Mouse (Mus musculus): ENCODE results near the gene Sp6. TPM values are rescaled to one million over a fixed set of nuclear protein-coding genes. Genes with fewer than 3 reads are reported as not detected.

The Sp6 gene
- 0.26 and 0.46 TPM in 2 replicates for polyA plus RNA-seq (2016; fragmentation: Nextera tagmentation; extraction: Ambion mirVana)

GRCm38 (mm10) chr11:97013121-97013670, at the start of gene Sp6:
Sp6 (plus strand) TSS chr11:97013394.
- Histone ChIP-seq H3K9ac (no peak within 1 kb of the TSS), H3K4me3 (no peak within 1 kb of the TSS), H3K9me3 (replicated peaks) (no peaks in the 10 kb centered on the region), H3K27ac (no peak within 1 kb of the TSS), H3K36me3 (no peaks in the 10 kb centered on the region), H3K4me1 (peaks cover 4% of the 10 kb centered on the region; the same call in 1 of the 2 replicates), H3K4me2 (replicated peaks) (no peak within 1 kb of the TSS), H3K27me3 (peaks cover 79% of the 10 kb centered on the region)
- ATAC-seq (ENCODE audit: low FRiP score), result no peak
- WGBS, result 26% methylated on average over 7 of the region's 8 CpGs

GRCm38 (mm10) chr11:96963580-96963979, 49.6 kb upstream of the Sp6 start:
- Histone ChIP-seq H3K9ac (no peak overlapping the region), H3K36me3 (peaks cover 39% of the 10 kb centered on the region)
- ATAC-seq (ENCODE audit: low FRiP score), result peak; percentile 54; the same call in 1 of the 2 replicates

GRCm38 (mm10) chr11:96966172-96966571, 47.0 kb upstream of the Sp6 start:
- H3K4me2 ChIP-seq (replicated peaks), result no peak overlapping the region
- H3K9me3 ChIP-seq (replicated peaks), result no peaks in the 10 kb centered on the region
- no peak for ATAC-seq (ENCODE audit: low FRiP score)
- no peak overlapping the region for H3K27ac ChIP-seq
- no peaks in the 10 kb centered on the region for H3K27me3 ChIP-seq
- WGBS, result 88% methylated on average over 3 of the region's 3 CpGs
- H3K9ac ChIP-seq, result no peak overlapping the region
- no peak overlapping the region for H3K4me3 ChIP-seq
- peaks cover 20% of the 10 kb centered on the region for H3K36me3 ChIP-seq
- peaks cover 15% of the 10 kb centered on the region; the same call in 1 of the 2 replicates for H3K4me1 ChIP-seq

More at GRCm38 (mm10) chr11:96963580-96963979, 49.6 kb upstream of the Sp6 start:
- Histone ChIP-seq H3K27ac (no peak overlapping the region), H3K9me3 (replicated peaks) (no peaks in the 10 kb centered on the region), H3K4me3 (no peak overlapping the region), H3K4me2 (replicated peaks) (no peak overlapping the region), H3K4me1 (0 out of 2 replicates have a peak, but pooled peaks cover 3% of the 10 kb centered on the region), H3K27me3 (no peaks in the 10 kb centered on the region)
- 22% methylated on average over 8 of the region's 8 CpGs for WGBS

GRCm38 (mm10) chr11:96966914-96967543, 46.2 kb upstream of the Sp6 start:
- peaks cover 15% of the 10 kb centered on the region; the same call in 1 of the 2 replicates for H3K4me1 ChIP-seq
- ATAC-seq (ENCODE audit: low FRiP score), result no peak
- no peak overlapping the region for H3K4me2 ChIP-seq (replicated peaks)
- H3K4me3 ChIP-seq, result no peak overlapping the region
- H3K27me3 ChIP-seq, result no peaks in the 10 kb centered on the region
- no peaks in the 10 kb centered on the region for H3K9me3 ChIP-seq (replicated peaks)
- H3K27ac ChIP-seq, result no peak overlapping the region
- WGBS, result 89% methylated on average over 13 of the region's 13 CpGs
- no peak overlapping the region for H3K9ac ChIP-seq
- H3K36me3 ChIP-seq, result peaks cover 11% of the 10 kb centered on the region

GRCm38 (mm10) chr11:96967544-96968269, 45.5 kb upstream of the Sp6 start:
- Histone ChIP-seq H3K4me2 (replicated peaks) (no peak overlapping the region), H3K4me1 (peaks cover 18% of the 10 kb centered on the region; the same call in 1 of the 2 replicates), H3K27ac (no peak overlapping the region), H3K4me3 (no peak overlapping the region), H3K27me3 (no peaks in the 10 kb centered on the region), H3K36me3 (peaks cover 4% of the 10 kb centered on the region), H3K9ac (no peak overlapping the region), H3K9me3 (replicated peaks) (no peaks in the 10 kb centered on the region)
- no peak for ATAC-seq (ENCODE audit: low FRiP score)
- 92% methylated on average over 11 of the region's 11 CpGs for WGBS

GRCm38 (mm10) chr11:96968476-96968875, 44.7 kb upstream of the Sp6 start:
- Histone ChIP-seq H3K9me3 (replicated peaks) (no peaks in the 10 kb centered on the region), H3K4me3 (no peak overlapping the region), H3K27ac (no peak overlapping the region), H3K4me1 (peaks cover 22% of the 10 kb centered on the region), H3K4me2 (replicated peaks) (no peak overlapping the region), H3K36me3 (no peaks in the 10 kb centered on the region; the same call in 1 of the 2 replicates), H3K27me3 (no peaks in the 10 kb centered on the region), H3K9ac (no peak overlapping the region)
- no peak for ATAC-seq (ENCODE audit: low FRiP score)
- WGBS, result 69% methylated on average over 6 of the region's 6 CpGs

- 76% methylated on average over 5 of the region's 5 CpGs for WGBS
- H3K9ac ChIP-seq, result 0 out of 2 replicates have a peak overlapping the region, but pooled peaks have one; percentile 32
Measured at GRCm38 (mm10) chr11:96969280-96969722, 43.9 kb upstream of the Sp6 start.

GRCm38 (mm10) chr11:96969746-96970145, 43.4 kb upstream of the Sp6 start:
- Histone ChIP-seq H3K4me2 (replicated peaks) (no peak overlapping the region), H3K4me1 (peaks cover 30% of the 10 kb centered on the region), H3K36me3 (no peaks in the 10 kb centered on the region; the same call in 1 of the 2 replicates), H3K9ac (no peak overlapping the region), H3K27me3 (no peaks in the 10 kb centered on the region), H3K4me3 (no peak overlapping the region), H3K27ac (peak overlapping the region; percentile 13; the same call in 1 of the 2 replicates), H3K9me3 (replicated peaks) (no peaks in the 10 kb centered on the region)
- ATAC-seq (ENCODE audit: low FRiP score), result no peak
- 75% methylated on average over 1 of the region's 1 CpGs for WGBS

More at GRCm38 (mm10) chr11:96969280-96969722, 43.9 kb upstream of the Sp6 start:
- Histone ChIP-seq H3K27me3 (no peaks in the 10 kb centered on the region), H3K36me3 (no peaks in the 10 kb centered on the region; the same call in 1 of the 2 replicates), H3K4me2 (replicated peaks) (no peak overlapping the region), H3K4me3 (no peak overlapping the region), H3K27ac (0 out of 2 replicates have a peak overlapping the region, but pooled peaks have one; percentile 12), H3K9me3 (replicated peaks) (no peaks in the 10 kb centered on the region), H3K4me1 (peaks cover 30% of the 10 kb centered on the region)
- ATAC-seq (ENCODE audit: low FRiP score), result no peak

- no peak for ATAC-seq (ENCODE audit: low FRiP score)
- no peak overlapping the region for H3K4me3 ChIP-seq
- H3K9me3 ChIP-seq (replicated peaks), result no peaks in the 10 kb centered on the region
- 87% methylated on average over 3 of the region's 3 CpGs for WGBS
- peaks cover 30% of the 10 kb centered on the region for H3K4me1 ChIP-seq
- no peak overlapping the region for H3K27ac ChIP-seq
- no peak overlapping the region for H3K9ac ChIP-seq
- H3K4me2 ChIP-seq (replicated peaks), result no peak overlapping the region
- no peaks in the 10 kb centered on the region for H3K27me3 ChIP-seq
- H3K36me3 ChIP-seq, result no peaks in the 10 kb centered on the region; the same call in 1 of the 2 replicates
Measured at GRCm38 (mm10) chr11:96970341-96970740, 42.9 kb upstream of the Sp6 start.

GRCm38 (mm10) chr11:96972906-96973305, 40.3 kb upstream of the Sp6 start:
- no peaks in the 10 kb centered on the region for H3K27me3 ChIP-seq
- H3K9ac ChIP-seq, result no peak overlapping the region
- no peak for ATAC-seq (ENCODE audit: low FRiP score)
- H3K9me3 ChIP-seq (replicated peaks), result no peaks in the 10 kb centered on the region
- WGBS, result 82% methylated on average over 5 of the region's 5 CpGs
- no peak overlapping the region for H3K4me2 ChIP-seq (replicated peaks)
- H3K4me3 ChIP-seq, result no peak overlapping the region
- H3K36me3 ChIP-seq, result no peaks in the 10 kb centered on the region; the same call in 1 of the 2 replicates
- H3K27ac ChIP-seq, result no peak overlapping the region
- H3K4me1 ChIP-seq, result peaks cover 44% of the 10 kb centered on the region

- Histone ChIP-seq H3K27me3 (no peaks in the 10 kb centered on the region), H3K4me3 (no peak overlapping the region), H3K9me3 (replicated peaks) (no peaks in the 10 kb centered on the region), H3K9ac (0 out of 2 replicates have a peak overlapping the region, but pooled peaks have one; percentile 9), H3K4me1 (peaks cover 44% of the 10 kb centered on the region), H3K27ac (no peak overlapping the region; the same call in 1 of the 2 replicates), H3K4me2 (replicated peaks) (no peak overlapping the region), H3K36me3 (no peaks in the 10 kb centered on the region; the same call in 1 of the 2 replicates)
- WGBS, result 88% methylated on average over 5 of the region's 5 CpGs
- ATAC-seq (ENCODE audit: low FRiP score), result no peak
Measured at GRCm38 (mm10) chr11:96973426-96973964, 39.7 kb upstream of the Sp6 start.

GRCm38 (mm10) chr11:96974813-96975212, 38.4 kb upstream of the Sp6 start:
- no peak for ATAC-seq (ENCODE audit: low FRiP score)
- peaks cover 39% of the 10 kb centered on the region for H3K4me1 ChIP-seq

More at GRCm38 (mm10) chr11:96974813-96975212, 38.4 kb upstream of the Sp6 start:
- 88% methylated on average over 5 of the region's 5 CpGs for WGBS
- Histone ChIP-seq H3K4me3 (no peak overlapping the region), H3K9ac (no peak overlapping the region), H3K27me3 (no peaks in the 10 kb centered on the region; the same call in 1 of the 2 replicates), H3K9me3 (replicated peaks) (no peaks in the 10 kb centered on the region), H3K36me3 (no peaks in the 10 kb centered on the region; the same call in 1 of the 2 replicates), H3K27ac (no peak overlapping the region), H3K4me2 (replicated peaks) (no peak overlapping the region)

Measured in hindbrain, embryonic 12.5 days (tissue).